Mouse (Mus musculus) heart, embryonic 10.5 days (tissue): ENCODE results near the gene Abca17. TPM values are rescaled to one million over a fixed set of nuclear protein-coding genes. Genes with fewer than 3 reads are reported as not detected.
A peak's percentile ranks its signal among the peaks of the same experiment; 100 is the strongest.

Experiments
- DNase-seq: peaks from one replicate; pipeline ENCODE4 v3.0.0-alpha.2; 2017; ENCODE audit warnings: low spot score
- H3K27ac ChIP-seq: fragments of 300-500 bp; sonication (generic); 2 replicates; pipeline ENCODE4 v1.5.1; 2016; ENCODE audit warnings: mild to moderate bottlenecking
- H3K27me3 ChIP-seq: fragments of 300-500 bp; sonication (generic); 2 replicates; pipeline ENCODE4 v1.6.1; 2016; ENCODE audit warnings: mild to moderate bottlenecking; ENCODE audit not compliant: poor library complexity, insufficient read depth, severe bottlenecking
- H3K36me3 ChIP-seq: fragments of 300-500 bp; sonication (generic); 2 replicates; pipeline ENCODE4 v1.6.1; 2016; ENCODE audit warnings: mild to moderate bottlenecking, moderate library complexity
- H3K4me1 ChIP-seq: fragments of 300-500 bp; sonication (generic); 2 replicates; pipeline ENCODE4 v1.6.1; 2016; ENCODE audit warnings: mild to moderate bottlenecking
- H3K4me3 ChIP-seq: fragments of 300-500 bp; sonication (generic); 2 replicates; pipeline ENCODE4 v1.5.1; 2016; ENCODE audit warnings: mild to moderate bottlenecking, moderate library complexity
- H3K9me3 ChIP-seq: fragments of 300-500 bp; sonication (generic); 2 replicates; pipeline ENCODE4 v1.6.1; 2016; ENCODE audit warnings: mild to moderate bottlenecking, moderate library complexity
- WGBS: fragments of 180-500 bp; shearing (Covaris S2); methylation state at CpG from one replicate; pipeline ENCODE4 v1.1.7; 2016; 5-methylcytosine and 5-hydroxymethylcytosine counted together
- microRNA-seq: library from miRNA; unstranded; fragments of <30 nt; microRNA quantifications from one replicate; pipeline ENCODE4, GENCODE M21; 2017
- polyA plus RNA-seq: library from polyadenylated mRNA; unstranded; fragments of >200 nt; fragmentation: Nextera tagmentation; extraction: Ambion mirVana; gene quantifications from 2 replicates; pipeline ENCODE4 v1.2.1, GENCODE M21; 2016

Gene Abca17
- polyA plus RNA-seq, 1 experiment from 2014 or later, result not detected

DNA sequence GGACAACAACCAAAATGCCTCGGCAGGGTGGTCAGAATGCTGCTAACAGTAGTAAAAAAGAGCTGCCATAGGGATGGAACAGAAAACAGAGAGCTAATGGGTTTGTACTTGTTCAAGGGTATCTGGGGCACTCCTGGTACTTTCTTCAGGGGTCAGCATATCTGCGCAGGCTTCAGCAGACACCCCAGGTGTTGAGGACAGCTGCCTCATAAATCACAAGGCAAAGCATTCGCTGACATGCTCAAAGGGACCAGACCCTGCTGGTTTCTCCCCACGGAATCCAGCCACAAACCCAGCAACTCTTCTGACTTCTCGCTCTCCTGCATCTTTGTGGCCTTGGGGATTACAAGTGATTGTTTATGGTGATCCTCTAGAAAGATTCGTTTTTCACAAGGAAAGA is 128.2 kb downstream of the Abca17 start:
- H3K27ac ChIP-seq, result no peak overlapping the region
- H3K36me3 ChIP-seq, result peaks cover 61% of the 10 kb centered on the region
- no peak overlapping the region for H3K4me3 ChIP-seq
- no peaks in the 10 kb centered on the region for H3K27me3 ChIP-seq
- H3K4me1 ChIP-seq, result peaks cover 17% of the 10 kb centered on the region
- 72% methylated on average over 6 of the region's 6 CpGs for WGBS
- DNase-seq, result no peak
- H3K9me3 ChIP-seq, result no peaks in the 10 kb centered on the region

DNA sequence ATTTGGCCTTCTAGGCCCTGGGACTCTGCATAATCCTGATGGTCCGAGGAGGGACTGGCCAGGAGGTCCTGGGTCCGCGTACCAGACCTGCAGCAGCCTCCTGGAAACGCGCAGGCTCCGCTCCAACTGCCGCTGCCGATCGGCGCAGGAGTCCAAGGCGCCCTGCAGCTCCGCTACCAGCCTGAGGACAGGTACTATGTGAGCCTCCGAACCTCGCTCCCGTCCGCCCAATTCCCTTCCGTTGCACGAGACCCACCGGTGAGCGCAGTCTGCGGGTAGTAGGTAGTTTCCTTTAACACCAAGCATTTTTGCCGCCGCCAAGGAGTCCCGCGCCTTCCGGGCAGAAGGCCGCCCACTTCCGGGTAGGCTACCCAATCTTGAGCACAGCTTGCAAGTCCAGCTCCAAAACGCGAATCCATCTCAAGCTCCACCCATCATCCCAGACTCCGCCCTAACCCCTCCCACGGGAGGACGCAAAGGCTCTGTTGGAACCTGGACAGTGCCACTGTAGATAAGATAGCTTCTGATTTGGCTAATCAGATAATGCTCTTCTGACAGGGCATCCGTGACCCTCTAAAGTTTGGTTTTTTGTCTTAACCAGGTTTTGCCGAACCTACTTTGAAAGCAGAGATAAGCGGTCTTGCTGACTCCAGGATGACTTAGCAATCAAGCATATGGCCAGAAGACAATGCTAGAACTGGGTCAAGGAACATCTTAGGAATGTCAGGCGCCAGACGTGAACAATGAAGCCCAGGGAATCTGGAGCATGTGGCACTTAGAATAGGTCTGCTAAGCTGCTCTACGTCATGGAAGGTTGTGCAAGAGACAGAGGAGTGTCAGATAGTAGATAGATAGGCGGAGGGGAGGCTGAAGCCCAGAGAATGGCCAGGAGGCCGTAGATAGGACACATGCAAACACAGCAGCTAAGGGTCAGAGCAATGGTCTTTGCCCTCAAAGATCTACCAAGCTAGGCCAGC is 130.1 kb downstream of the Abca17 start, which contains the start of gene Tedc2:
Tedc2 (minus strand) TSS at position 417 of the 977 bp plus-strand sequence.
- Histone ChIP-seq H3K9me3 (no peaks in the 10 kb centered on the region), H3K27me3 (no peaks in the 10 kb centered on the region), H3K4me3 (peak within 1 kb of the TSS; percentile 90), H3K27ac (peak within 1 kb of the TSS; percentile 89), H3K36me3 (peaks cover 59% of the 10 kb centered on the region), H3K4me1 (peaks cover 17% of the 10 kb centered on the region)
- whole genome bisulfite sequencing, result 2% methylated on average over 41 of the region's 41 CpGs
- peak; percentile 98 for DNase-seq

GRCm38 (mm10) chr17:24216836-24217235 is 134.0 kb downstream of the Abca17 start:
- Histone ChIP-seq H3K27me3 (no peaks in the 10 kb centered on the region), H3K4me3 (no peak overlapping the region), H3K4me1 (peaks cover 21% of the 10 kb centered on the region), H3K36me3 (peaks cover 38% of the 10 kb centered on the region), H3K27ac (no peak overlapping the region), H3K9me3 (no peaks in the 10 kb centered on the region)
- 66% methylated on average over 4 of the region's 4 CpGs for WGBS
- no peak for DNase-seq

Small RNA genes within 50 kb of the gene (microRNA-seq; reads per million reads assigned to microRNA genes)
- gene Gm24427, result not detected
- gene Mir5134, result 1.0 reads per million
- gene Mir6965, result 1.0 reads per million

Other genes with a start within 250 kb of the Abca17 start
- 33.0 and 38.7 TPM in 2 replicates for gene Pdpk1, start 200.1 kb downstream of the Abca17 start, polyA plus RNA-seq
- 40.0 and 44.5 TPM in 2 replicates for gene Amdhd2, start 187.3 kb downstream of the Abca17 start, polyA plus RNA-seq
- 538 and 598 TPM in 2 replicates for gene Atp6v0c, start 181.4 kb downstream of the Abca17 start, polyA plus RNA-seq
- gene Tbc1d24, start 145.5 kb downstream of the Abca17 start, polyA plus RNA-seq, result 5.3 TPM in 2 replicates
- gene Ntn3, start 141.5 kb downstream of the Abca17 start, polyA plus RNA-seq, result 1.9 and 3.6 TPM in 2 replicates
- 9.9 and 10.0 TPM in 2 replicates for gene Tedc2, start 130.2 kb downstream of the Abca17 start, polyA plus RNA-seq
- 67.9 and 78.9 TPM in 2 replicates for gene Ccnf, start 99.6 kb downstream of the Abca17 start, polyA plus RNA-seq
- 7.2 and 8.2 TPM in 2 replicates for gene Abca3, start 882 bp upstream of the Abca17 start, polyA plus RNA-seq
- 311 and 345 TPM in 2 replicates for gene Rnps1, start 63.5 kb upstream of the Abca17 start, polyA plus RNA-seq
- 146 and 187 TPM in 2 replicates for gene Eci1, start 75.6 kb upstream of the Abca17 start, polyA plus RNA-seq
- 1.6 and 2.3 TPM in 2 replicates for gene Dnase1l2, start 92.0 kb upstream of the Abca17 start, polyA plus RNA-seq
- gene E4f1, start 119.2 kb upstream of the Abca17 start, polyA plus RNA-seq, result 27.1 and 30.3 TPM in 2 replicates
- gene Pgp, start 119.3 kb upstream of the Abca17 start, polyA plus RNA-seq, result 86.3 and 91.2 TPM in 2 replicates
- 0.48 and 0.69 TPM in 2 replicates for gene Bricd5, start 122.8 kb upstream of the Abca17 start, polyA plus RNA-seq
- 22.3 and 22.7 TPM in 2 replicates for gene Mlst8, start 128.0 kb upstream of the Abca17 start, polyA plus RNA-seq
- 0.71 and 1.4 TPM in 2 replicates for gene Caskin1, start 137.5 kb upstream of the Abca17 start, polyA plus RNA-seq
- gene Traf7, start 176.9 kb upstream of the Abca17 start, polyA plus RNA-seq, result 93.5 and 95.9 TPM in 2 replicates
- 1.3 and 2.3 TPM in 2 replicates for gene Rab26, start 183.1 kb upstream of the Abca17 start, polyA plus RNA-seq
- gene Pkd1, start 198.8 kb upstream of the Abca17 start, polyA plus RNA-seq, result 12.3 and 13.9 TPM in 2 replicates